ENCODE assay signal across 14 mouse cellular contexts in genomic region chr3:58398541-58398940, GRCm38 (mm10). TPM values are rescaled to one million over a fixed set of nuclear protein-coding genes. Genes with fewer than 3 reads are reported as not detected.
DNase-seq lines count a peak whose midpoint lies in the region.
"Had no signal": no experiment of that assay in that cellular context is flagged by ENCODE, and none has a peak within 500 bp of the region (broad histone marks: within the 10 kb centered on the region; RNA-seq: fewer than 3 reads in every experiment).

No protein-coding gene starts in this region.

- peak; percentile 61 for DNase-seq in heart, adult 11 months
- no peak for DNase-seq in heart, adult 18-20 months
- DNase-seq in Muller cell, postnatal 12 days (ENCODE audit: inconsistent ontology term) = peak; percentile 67
- DNase-seq in yolk sac, embryonic 10.5 days (ENCODE audit: low spot score) = peak; percentile 14
- DNase-seq in adrenal gland, adult 8-10 months = no peak
- DNase-seq: adrenal gland, adult 2 months; adrenal gland, postnatal 14 days; adrenal gland, postnatal 36 days; B cell, adult 2 months; cerebellum, adult 11-12 months; cerebellum, adult 2 months; cerebellum, adult 9-10 months; cerebellum, postnatal 10 days; cerebellum, postnatal 25 days had no signal

RNA-seq across cellular contexts. Expression of gene Tsc22d2, which starts 16.0 kb away (rescaled TPM):
- total RNA-seq in heart, adult 18-20 months (2021) = 10 to 100 TPM; 20.1 to 21.5 TPM
- 10 to 100 TPM; 33.4 to 46.7 (median 39.3) TPM for total RNA-seq in adrenal gland, adult 8-10 months (2022)

Comparison
In these comparisons a context has a peak if more than half of its experiments do, and no peak if none do; other contexts are left out.
1. DNase-seq: peak in heart, adult 11 months (single experiment), Muller cell, postnatal 12 days (single experiment) and yolk sac, embryonic 10.5 days (single experiment); none in heart, adult 18-20 months (0 of 2) and adrenal gland, adult 8-10 months (single experiment).